Mouse (Mus musculus) mature B cell (primary cell): ENCODE results near the gene Mblac1.
"Not testable (repeated sequence)": the region's sequence is repeated elsewhere in the genome, so short reads cannot be mapped to it uniquely, and the experiment has no call there.

ENCODE experiments used
- in situ Hi-C: fragments of 300-500 bp; cut with MboI; formaldehyde crosslinking; loops from 2 replicates; pipeline ENCODE4 v1.14.3; 2019

Gene Mblac1

DNA sequence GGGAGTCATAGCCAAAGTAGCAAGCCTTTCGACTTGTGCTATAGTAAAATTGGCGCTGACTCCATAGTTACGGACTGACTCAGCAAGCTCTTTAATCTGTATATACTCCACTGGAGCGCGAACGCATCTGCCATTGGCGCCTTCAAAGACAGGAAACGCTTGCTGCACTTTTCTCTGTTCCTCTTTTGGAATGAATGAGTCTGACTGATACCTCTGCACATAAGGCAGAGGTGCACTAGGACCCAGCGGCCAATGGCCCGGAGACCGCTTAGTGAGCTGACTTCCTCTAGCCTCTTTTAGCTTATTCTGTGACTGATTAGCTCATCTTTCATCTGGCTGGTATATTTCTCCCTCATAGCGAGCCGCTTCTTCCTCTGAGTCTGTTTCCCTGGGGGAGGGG lies 22.5 kb downstream of the Mblac1 start:
- in situ Hi-C loops = not testable (repeated sequence)

DNA sequence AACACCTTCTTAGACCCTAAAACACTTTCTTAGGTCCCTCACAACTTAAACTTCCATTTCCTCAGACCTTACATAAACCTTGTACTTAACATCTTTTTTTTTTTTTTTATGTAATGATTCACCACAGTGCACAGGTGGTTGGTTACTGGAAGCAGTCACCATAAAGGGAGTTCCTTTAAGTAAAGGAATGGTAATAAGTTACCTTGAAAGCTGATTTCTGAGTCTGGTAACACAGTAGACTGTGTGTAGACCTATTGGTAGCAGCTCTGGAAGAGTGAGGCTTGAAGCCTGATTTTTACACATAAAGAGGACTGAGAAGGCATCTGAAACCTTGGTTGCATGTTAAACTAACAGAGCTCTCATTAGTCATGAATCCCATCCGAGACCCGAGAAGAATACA lies 25.8 kb downstream of the Mblac1 start:
- in situ Hi-C loops = no loop called here

GRCm38 (mm10) chr5:138222111-138222510 lies 28.0 kb downstream of the Mblac1 start:
- in situ Hi-C loops = no loop called here

DNA sequence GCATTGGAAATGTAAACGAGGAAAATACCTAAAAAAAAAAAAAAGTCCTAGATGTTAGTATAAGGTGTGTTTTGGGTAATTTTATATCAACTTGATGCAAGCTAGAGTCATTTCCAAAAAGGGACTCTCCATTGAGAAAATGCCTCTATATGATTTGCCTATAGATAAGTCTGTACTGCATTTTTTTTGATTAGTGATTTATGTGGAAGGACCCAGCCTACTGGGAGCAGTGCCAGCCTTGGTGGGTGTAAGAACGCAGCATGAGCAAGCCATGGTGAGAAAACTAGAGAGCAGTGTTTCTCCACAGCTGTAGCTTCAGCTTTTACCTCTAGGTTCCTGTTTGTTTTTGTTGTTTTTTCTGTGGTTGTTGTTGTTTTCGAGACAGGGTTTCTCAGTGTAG lies 29.2 kb downstream of the Mblac1 start:
- in situ Hi-C loops = no loop called here

DNA sequence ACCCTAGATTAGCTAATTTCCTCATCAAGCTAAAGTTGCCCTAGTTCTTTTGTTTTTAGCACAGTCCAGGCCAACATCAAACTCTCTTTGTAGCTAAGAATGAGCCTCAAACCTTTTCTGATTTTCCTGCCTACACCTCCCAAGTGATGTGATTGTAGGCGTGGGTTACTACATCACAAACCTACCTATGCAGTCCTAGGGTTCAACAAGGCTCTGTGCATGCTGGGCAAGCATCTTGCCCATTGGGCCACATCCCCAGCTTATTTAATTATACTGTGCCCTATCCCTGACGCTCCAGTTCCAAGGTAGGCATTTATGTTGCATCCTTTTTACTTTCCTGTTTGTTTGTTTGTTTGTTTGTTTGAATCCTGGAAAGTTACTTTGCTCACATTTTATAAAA lies 31.6 kb downstream of the Mblac1 start, which contains the start of gene Nxpe5:
Gene Nxpe5 (plus strand): TSS at position 199 of the 400 bp plus-strand sequence.
- in situ Hi-C loops = no loop called here

DNA sequence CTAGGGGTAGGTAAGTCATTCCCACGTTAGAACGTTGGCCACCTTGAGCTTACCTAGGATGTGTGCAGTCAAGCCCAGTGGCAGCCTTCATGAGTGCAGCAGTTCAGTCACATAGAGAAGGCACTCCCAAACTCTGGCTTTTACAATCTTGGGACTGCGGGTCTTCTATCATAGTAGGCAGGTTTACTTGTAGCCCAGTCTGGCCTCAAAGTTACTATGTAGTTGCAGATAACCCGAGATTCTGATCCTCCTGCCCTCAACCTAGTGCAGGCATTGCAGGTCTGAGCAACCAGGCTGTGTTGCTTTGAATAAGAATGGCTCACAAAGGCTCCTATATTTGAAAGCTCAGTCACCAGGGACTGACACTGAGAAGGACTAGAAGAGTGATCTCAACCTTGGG lies 32.4 kb downstream of the Mblac1 start:
- in situ Hi-C loops = no loop called here

GRCm38 (mm10) chr5:138227367-138227766 lies 33.3 kb downstream of the Mblac1 start:
- in situ Hi-C loops = no loop called here

GRCm38 (mm10) chr5:138228026-138228425 lies 33.9 kb downstream of the Mblac1 start:
- in situ Hi-C loops = no loop called here

DNA sequence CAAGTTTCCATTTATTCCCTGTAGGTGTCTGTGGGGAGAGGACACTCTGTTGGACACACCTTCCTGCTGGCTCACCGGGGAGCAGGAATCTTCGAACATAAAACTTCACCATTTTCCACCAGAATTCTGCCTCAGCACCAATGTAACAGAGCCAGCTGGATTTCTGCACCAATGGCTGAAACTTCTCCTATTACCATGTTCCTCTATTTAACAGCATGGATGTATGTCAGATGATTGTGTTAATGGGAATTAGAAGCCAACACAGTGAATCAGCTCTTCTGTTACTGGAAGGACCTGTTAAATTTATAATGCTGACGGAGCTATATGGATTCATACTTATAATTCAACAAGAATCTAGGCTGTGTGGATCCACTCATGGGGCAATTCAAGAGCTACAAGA lies 35.4 kb downstream of the Mblac1 start:
- in situ Hi-C loops = no loop called here

DNA sequence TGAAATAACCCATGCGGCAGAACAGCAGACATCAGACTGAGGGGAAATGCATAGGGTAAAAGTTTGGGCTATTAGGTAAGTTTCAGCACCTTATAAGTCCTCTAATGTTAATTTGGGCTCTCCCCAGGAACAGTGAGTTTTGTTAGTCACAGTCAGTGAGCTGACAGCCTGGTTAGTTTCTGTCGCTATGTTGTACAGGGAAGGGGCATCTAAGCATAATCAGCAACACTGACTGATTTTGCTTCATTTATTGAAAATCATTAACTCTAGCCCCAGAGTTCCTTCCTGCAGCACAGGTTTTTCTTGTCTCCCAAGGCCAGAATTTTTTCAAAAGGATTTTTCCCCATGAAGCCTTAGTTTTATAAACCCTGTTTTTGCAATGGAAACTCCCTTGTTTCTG lies 39.7 kb downstream of the Mblac1 start:
- in situ Hi-C loops = no loop called here

- in situ Hi-C loops = no loop called here
Measured at GRCm38 (mm10) chr5:138234224-138234623, 40.1 kb downstream of the Mblac1 start.

DNA sequence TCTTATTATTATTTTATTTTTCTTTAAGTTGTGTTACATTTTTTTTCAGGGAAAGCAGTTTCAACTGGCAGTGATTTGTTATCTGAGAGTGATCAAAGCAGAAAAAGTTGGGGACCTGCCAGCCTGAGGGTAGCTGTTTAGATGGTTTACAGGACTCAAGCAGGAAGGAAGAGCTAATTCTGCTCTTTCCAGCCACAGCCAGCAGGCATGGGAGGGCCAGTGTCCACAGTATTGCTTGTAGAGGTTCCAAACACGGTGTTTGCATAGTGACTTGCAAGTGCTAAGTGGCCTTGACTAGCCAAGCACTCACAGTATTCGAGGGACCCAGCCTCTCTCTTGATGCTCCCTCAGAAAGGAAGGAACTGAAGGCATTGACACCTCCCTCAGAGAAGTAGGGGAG lies 47.4 kb downstream of the Mblac1 start:
- in situ Hi-C loops = no loop called here
